Mouse (Mus musculus): Measurements from ENCODE around the gene Rufy1.
A peak's percentile ranks its signal among the peaks of the same experiment; 100 is the strongest.

The Rufy1 gene

DNA sequence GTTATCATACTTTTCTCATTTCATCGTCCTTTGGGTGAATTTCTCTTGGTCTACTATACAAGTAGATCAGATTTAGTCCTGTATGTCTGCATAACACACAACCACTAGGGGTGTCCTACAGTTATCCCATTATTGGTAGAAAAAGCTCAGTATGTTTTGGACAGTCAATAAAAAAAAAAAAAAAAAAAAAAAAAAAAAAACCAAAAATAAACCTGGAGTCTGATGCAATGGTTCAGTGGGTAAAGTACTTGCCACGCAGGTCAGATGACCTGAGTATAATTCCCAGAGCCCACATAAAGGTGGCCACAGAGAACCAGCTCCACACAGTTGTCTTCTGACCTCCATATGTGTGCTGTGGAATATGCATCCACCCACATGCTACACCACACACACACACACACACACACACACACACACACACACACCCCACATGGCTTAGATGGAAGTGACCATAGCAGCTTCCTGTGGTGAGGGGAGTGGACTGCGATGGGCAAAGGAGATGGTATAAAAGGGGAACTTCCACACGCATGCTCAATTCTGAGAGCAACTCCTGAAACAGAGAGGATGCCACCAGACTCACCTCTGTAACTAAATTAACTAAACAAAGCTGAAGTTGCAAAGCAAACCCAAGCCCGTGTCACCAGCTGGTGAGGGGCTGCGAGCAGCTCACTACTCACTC is 15.2 kb downstream of the Rufy1 start:
- Histone ChIP-seq H3K27me3 (ENCODE audit: insufficient read depth, low read length) (no peaks in the 10 kb centered on the region), H3K36me3 (ENCODE audit: insufficient read depth, low read length) (peaks cover 50% of the 10 kb centered on the region), H3K9me3 (ENCODE audit: low read length) (no peaks in the 10 kb centered on the region), H3K4me3 (replicated peaks; ENCODE audit: low read length) (no peak overlapping the region), H3K4me1 (replicated peaks; ENCODE audit: low read depth, low read length) (no peaks in the 10 kb centered on the region)
- TF ChIP-seq CTCF (conservative IDR thresholded peaks at IDR 0.05; ENCODE audit: low read length) (no peak), NANOG (IDR thresholded peaks at IDR 0.05; ENCODE audit: borderline replicate concordance, low read length) (no peak), POU5F1 (IDR thresholded peaks at IDR 0.05; ENCODE audit: borderline replicate concordance, low read length) (no peak)

DNA sequence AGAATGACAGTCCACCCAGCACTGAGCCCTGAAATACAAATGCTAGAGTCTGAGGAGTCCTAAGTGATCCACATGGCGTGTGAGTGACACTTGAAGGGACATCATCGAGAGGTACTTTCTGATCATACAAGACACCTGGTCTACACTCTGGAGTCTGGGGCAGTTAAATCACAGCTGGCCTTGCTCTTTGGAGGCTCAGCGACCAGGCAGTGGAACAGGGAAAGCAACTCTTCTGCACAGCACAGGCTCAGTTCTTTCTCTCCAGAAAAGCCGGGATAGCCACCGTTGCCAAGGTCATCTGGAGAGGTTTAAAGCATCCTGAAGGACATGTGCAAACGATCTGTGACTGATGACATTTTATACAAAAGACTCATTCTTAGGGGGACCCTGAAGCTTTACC is 23.7 kb downstream of the Rufy1 start:
- TF ChIP-seq POU5F1 (IDR thresholded peaks at IDR 0.05; ENCODE audit: borderline replicate concordance, low read length) = no peak
- TF ChIP-seq NANOG (IDR thresholded peaks at IDR 0.05; ENCODE audit: borderline replicate concordance, low read length) = no peak
- TF ChIP-seq CTCF (conservative IDR thresholded peaks at IDR 0.05; ENCODE audit: low read length) = no peak
- H3K27me3 ChIP-seq (ENCODE audit: insufficient read depth, low read length) = no peaks in the 10 kb centered on the region
- no peak overlapping the region for H3K4me3 ChIP-seq (replicated peaks; ENCODE audit: low read length)
- H3K4me1 ChIP-seq (replicated peaks; ENCODE audit: low read depth, low read length) = peaks cover 18% of the 10 kb centered on the region
- H3K36me3 ChIP-seq (ENCODE audit: insufficient read depth, low read length) = peaks cover 20% of the 10 kb centered on the region
- no peaks in the 10 kb centered on the region for H3K9me3 ChIP-seq (ENCODE audit: low read length)

DNA sequence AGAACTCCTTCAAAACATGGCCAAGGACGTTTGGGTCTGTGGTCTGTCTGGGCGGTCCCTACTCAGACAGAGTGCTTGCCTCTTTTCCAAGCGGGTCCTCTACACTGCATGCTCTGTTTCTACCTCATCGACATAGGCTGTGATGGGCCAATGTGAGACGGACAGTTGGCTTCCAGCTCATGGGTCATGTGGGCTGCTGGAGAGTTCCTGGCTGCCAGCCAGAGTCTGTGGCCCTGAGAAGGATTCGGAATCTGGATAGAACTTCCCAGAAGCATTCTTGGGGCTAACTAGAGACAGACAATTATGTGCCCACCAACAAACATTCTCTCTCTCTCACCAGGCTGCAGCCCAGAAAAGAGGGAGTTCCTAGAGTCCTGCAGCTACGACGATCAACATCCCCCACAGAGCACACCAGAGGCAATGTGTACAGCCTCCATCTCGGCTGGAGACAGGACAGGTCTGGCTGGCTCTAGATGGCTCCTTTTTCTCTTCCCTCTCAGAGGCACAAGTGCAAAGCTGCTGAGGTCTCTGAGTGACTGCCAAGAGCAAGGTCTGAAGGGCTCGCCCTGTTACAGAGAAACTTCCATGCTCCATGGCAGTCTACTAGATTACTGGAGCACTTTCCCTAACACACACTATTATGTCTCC is 27.4 kb downstream of the Rufy1 start:
- Histone ChIP-seq H3K36me3 (ENCODE audit: insufficient read depth, low read length) (peaks cover 30% of the 10 kb centered on the region), H3K4me3 (replicated peaks; ENCODE audit: low read length) (no peak overlapping the region), H3K27me3 (ENCODE audit: insufficient read depth, low read length) (no peaks in the 10 kb centered on the region), H3K4me1 (replicated peaks; ENCODE audit: low read depth, low read length) (peaks cover 31% of the 10 kb centered on the region), H3K9me3 (ENCODE audit: low read length) (no peaks in the 10 kb centered on the region)
- TF ChIP-seq CTCF (conservative IDR thresholded peaks at IDR 0.05; ENCODE audit: low read length) (no peak), NANOG (IDR thresholded peaks at IDR 0.05; ENCODE audit: borderline replicate concordance, low read length) (no peak), POU5F1 (IDR thresholded peaks at IDR 0.05; ENCODE audit: borderline replicate concordance, low read length) (no peak)

DNA sequence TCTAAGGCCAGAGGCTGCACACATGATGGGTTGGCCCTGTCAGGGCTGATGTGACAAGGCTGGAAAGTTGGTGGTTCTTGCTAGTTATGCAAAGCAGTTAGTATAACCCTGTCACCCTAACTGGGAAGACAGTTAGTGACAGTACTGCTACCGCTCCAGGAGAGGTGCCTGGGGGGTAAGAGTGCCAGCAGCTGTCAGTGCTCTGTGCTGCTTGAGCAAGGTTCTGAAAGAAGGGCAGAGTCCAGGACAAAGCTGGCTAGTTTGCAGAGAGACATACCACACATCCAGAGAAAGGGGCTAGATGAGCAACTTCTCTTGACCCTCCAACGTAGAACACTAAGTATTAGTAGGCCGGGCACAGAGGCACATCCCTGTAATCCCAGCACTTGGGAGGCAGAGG is 28.4 kb downstream of the Rufy1 start:
- H3K4me1 ChIP-seq (replicated peaks; ENCODE audit: low read depth, low read length) = peaks cover 38% of the 10 kb centered on the region
- no peaks in the 10 kb centered on the region for H3K27me3 ChIP-seq (ENCODE audit: insufficient read depth, low read length)
- H3K4me3 ChIP-seq (replicated peaks; ENCODE audit: low read length) = no peak overlapping the region
- H3K36me3 ChIP-seq (ENCODE audit: insufficient read depth, low read length) = peaks cover 30% of the 10 kb centered on the region
- TF ChIP-seq POU5F1 (IDR thresholded peaks at IDR 0.05; ENCODE audit: borderline replicate concordance, low read length) (no peak), CTCF (conservative IDR thresholded peaks at IDR 0.05; ENCODE audit: low read length) (no peak), NANOG (IDR thresholded peaks at IDR 0.05; ENCODE audit: borderline replicate concordance, low read length) (no peak)
- no peaks in the 10 kb centered on the region for H3K9me3 ChIP-seq (ENCODE audit: low read length)

DNA sequence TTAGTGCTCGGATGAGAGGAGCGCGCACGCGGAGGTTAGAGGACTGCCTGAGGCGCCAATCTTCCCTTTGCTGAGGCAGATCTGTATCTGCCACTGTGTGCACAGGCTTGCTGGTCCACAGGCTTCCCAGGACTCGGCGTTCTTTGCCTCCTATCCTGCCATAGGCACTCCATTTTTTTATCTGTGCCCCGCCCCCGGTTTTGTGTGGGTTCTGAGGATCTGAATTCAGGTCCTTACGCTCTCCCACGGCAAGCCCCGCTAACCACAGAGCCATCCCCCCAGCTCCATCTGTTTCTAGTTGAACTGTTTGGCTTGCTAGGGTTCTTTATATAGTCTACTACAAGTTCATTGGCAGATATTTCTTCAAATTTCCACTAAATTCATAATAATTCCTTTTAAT is 32.1 kb downstream of the Rufy1 start:
- Histone ChIP-seq H3K4me3 (replicated peaks; ENCODE audit: low read length) (0 out of 2 replicates have a peak overlapping the region, but pooled peaks have one; percentile 39), H3K9me3 (ENCODE audit: low read length) (no peaks in the 10 kb centered on the region), H3K27me3 (ENCODE audit: insufficient read depth, low read length) (no peaks in the 10 kb centered on the region), H3K36me3 (ENCODE audit: insufficient read depth, low read length) (peaks cover 52% of the 10 kb centered on the region), H3K4me1 (replicated peaks; ENCODE audit: low read depth, low read length) (peaks cover 40% of the 10 kb centered on the region)
- TF ChIP-seq NANOG (IDR thresholded peaks at IDR 0.05; ENCODE audit: borderline replicate concordance, low read length) (no peak), CTCF (conservative IDR thresholded peaks at IDR 0.05; ENCODE audit: low read length) (no peak), POU5F1 (IDR thresholded peaks at IDR 0.05; ENCODE audit: borderline replicate concordance, low read length) (no peak)

DNA sequence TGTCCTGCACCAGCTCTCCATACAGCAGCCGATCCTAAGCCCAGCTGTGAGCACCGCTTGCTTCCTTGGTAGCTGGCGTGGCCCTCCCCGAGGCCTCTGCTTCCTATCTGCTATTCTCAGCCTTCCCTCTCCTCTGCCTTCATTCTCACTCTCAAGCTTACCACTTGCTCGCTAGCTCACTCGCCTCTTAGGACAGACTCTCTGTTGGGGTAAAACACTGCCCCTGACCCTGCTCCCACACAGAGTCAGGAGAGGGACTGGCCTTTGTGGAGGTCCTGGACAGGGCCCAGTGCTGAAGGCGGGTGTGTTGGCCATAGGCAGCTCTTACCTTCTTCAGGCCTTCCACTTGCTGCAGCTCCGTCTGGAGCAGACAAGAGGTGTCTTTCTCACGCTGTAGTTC is 33.6 kb downstream of the Rufy1 start:
- no peaks in the 10 kb centered on the region for H3K27me3 ChIP-seq (ENCODE audit: insufficient read depth, low read length)
- peaks cover 43% of the 10 kb centered on the region for H3K4me1 ChIP-seq (replicated peaks; ENCODE audit: low read depth, low read length)
- H3K4me3 ChIP-seq (replicated peaks; ENCODE audit: low read length) = no peak overlapping the region
- H3K36me3 ChIP-seq (ENCODE audit: insufficient read depth, low read length) = peaks cover 49% of the 10 kb centered on the region
- no peak for TF ChIP-seq POU5F1 (IDR thresholded peaks at IDR 0.05; ENCODE audit: borderline replicate concordance, low read length)
- no peaks in the 10 kb centered on the region for H3K9me3 ChIP-seq (ENCODE audit: low read length)

DNA sequence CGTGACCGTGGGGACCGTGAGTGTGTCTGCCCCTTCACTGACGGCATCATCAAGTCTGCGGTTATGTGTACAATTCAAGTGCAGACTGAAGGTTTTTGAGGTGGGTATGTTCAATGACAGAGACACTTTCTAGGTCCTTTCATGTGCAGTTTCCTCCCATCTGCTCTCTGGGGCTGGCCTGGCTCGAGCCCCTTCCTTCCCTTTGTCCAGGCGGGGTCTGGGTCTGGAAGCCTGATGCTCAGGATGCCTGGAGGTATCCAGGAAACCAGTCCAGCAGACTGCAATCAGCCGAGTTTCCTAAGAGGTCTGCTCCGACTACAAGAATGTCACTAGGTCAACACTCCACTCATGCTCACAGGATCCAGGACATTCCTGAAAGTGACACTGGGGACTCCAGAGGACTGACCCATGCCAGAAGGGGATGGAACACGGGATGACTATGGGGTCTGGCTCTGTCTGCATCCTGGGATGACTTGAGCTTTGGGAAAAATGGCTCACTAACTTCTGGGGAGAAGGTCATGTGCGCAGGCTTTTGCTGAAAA is 34.1 kb downstream of the Rufy1 start:
- TF ChIP-seq CTCF (conservative IDR thresholded peaks at IDR 0.05; ENCODE audit: low read length) = no peak
- TF ChIP-seq NANOG (IDR thresholded peaks at IDR 0.05; ENCODE audit: borderline replicate concordance, low read length) = no peak
- no peak for TF ChIP-seq POU5F1 (IDR thresholded peaks at IDR 0.05; ENCODE audit: borderline replicate concordance, low read length)
- no peaks in the 10 kb centered on the region for H3K9me3 ChIP-seq (ENCODE audit: low read length)
- H3K4me3 ChIP-seq (replicated peaks; ENCODE audit: low read length) = no peak overlapping the region
- no peaks in the 10 kb centered on the region for H3K27me3 ChIP-seq (ENCODE audit: insufficient read depth, low read length)
- peaks cover 48% of the 10 kb centered on the region for H3K4me1 ChIP-seq (replicated peaks; ENCODE audit: low read depth, low read length)
- peaks cover 46% of the 10 kb centered on the region for H3K36me3 ChIP-seq (ENCODE audit: insufficient read depth, low read length)

DNA sequence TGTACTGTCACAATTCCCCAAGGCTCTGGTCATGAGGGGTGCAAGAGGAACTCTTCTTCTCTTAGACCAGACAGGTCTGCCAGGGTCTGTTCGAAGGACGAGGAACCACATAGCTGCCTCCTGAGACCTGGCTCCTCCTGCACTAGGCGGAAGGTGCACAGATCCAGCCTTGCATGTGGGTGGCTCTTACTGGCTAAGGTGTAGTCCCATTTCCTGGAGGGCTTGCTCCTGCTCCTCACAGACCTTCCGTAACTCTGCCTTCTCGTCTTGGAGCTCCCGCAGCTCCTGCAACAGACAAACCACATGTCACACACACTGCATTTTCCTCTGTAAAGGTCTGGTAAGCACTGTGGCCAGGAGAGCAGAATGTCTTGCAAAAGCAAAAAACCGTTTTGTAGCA is 36.2 kb downstream of the Rufy1 start:
- H3K4me1 ChIP-seq (replicated peaks; ENCODE audit: low read depth, low read length) = peaks cover 62% of the 10 kb centered on the region
- TF ChIP-seq CTCF (conservative IDR thresholded peaks at IDR 0.05; ENCODE audit: low read length) (no peak), POU5F1 (IDR thresholded peaks at IDR 0.05; ENCODE audit: borderline replicate concordance, low read length) (no peak), NANOG (IDR thresholded peaks at IDR 0.05; ENCODE audit: borderline replicate concordance, low read length) (no peak)

More for the DNA sequence above, 36.2 kb downstream of the Rufy1 start:
- no peaks in the 10 kb centered on the region for H3K9me3 ChIP-seq (ENCODE audit: low read length)
- H3K36me3 ChIP-seq (ENCODE audit: insufficient read depth, low read length) = peaks cover 30% of the 10 kb centered on the region
- no peak overlapping the region for H3K4me3 ChIP-seq (replicated peaks; ENCODE audit: low read length)
- H3K27me3 ChIP-seq (ENCODE audit: insufficient read depth, low read length) = no peaks in the 10 kb centered on the region
